Mouse (Mus musculus) kidney, embryonic 16.5 days (tissue): Measurements from ENCODE around the gene Pla2g2e. TPM values are rescaled to one million over a fixed set of nuclear protein-coding genes. Genes with fewer than 3 reads are reported as not detected.
"Not testable (repeated sequence)": the region's sequence is repeated elsewhere in the genome, so short reads cannot be mapped to it uniquely, and the experiment has no call there.

ENCODE experiments used
- ATAC-seq: fragments of 200-750 bp; cut with Nextera tagmentation; 2 replicates; pipeline ENCODE4 v1.8.0; 2017; ENCODE audit warnings: moderate TSS enrichment; ENCODE audit not compliant: low FRiP score, low TSS enrichment
- H3K27ac ChIP-seq: fragments of 300-500 bp; sonication (generic); 2 replicates; pipeline ENCODE4 v1.5.1; 2014; ENCODE audit warnings: low read length
- H3K27me3 ChIP-seq: fragments of 300-500 bp; sonication (generic); 2 replicates; pipeline ENCODE4 v1.6.1; 2014; ENCODE audit warnings: low read length, control low read depth, mixed read lengths; ENCODE audit not compliant: insufficient read depth
- H3K36me3 ChIP-seq: fragments of 300-500 bp; sonication (generic); 2 replicates; pipeline ENCODE4 v1.6.1; 2014; ENCODE audit warnings: low read length, control low read depth, mixed read lengths; ENCODE audit not compliant: insufficient read depth
- H3K4me1 ChIP-seq: fragments of 300-500 bp; sonication (generic); 2 replicates; pipeline ENCODE4 v1.6.1; 2014; ENCODE audit warnings: low read length, control low read depth, mixed read lengths; ENCODE audit not compliant: insufficient read depth
- H3K4me2 ChIP-seq: fragments of 300-500 bp; sonication (generic); replicated peaks from 2 replicates; pipeline ENCODE4 v1.6.1; 2014; ENCODE audit warnings: low read depth, low read length
- H3K4me3 ChIP-seq: fragments of 300-500 bp; sonication (generic); 2 replicates; pipeline ENCODE4 v1.5.1; 2014; ENCODE audit warnings: mild to moderate bottlenecking, low read length
- H3K9ac ChIP-seq: fragments of 300-500 bp; sonication (generic); replicated peaks from 2 replicates; pipeline ENCODE4 v1.6.1; 2014; ENCODE audit warnings: low read length
- H3K9me3 ChIP-seq: fragments of 300-500 bp; sonication (generic); 2 replicates; pipeline ENCODE4 v1.6.1; 2016; ENCODE audit warnings: low read length, control low read depth
- WGBS: fragments of 180-500 bp; shearing (Covaris S2); extraction: QIAGEN DNeasy Blood & Tissue Kit; methylation state at CpG from one replicate; pipeline ENCODE4 v1.1.7; 2014; 5-methylcytosine and 5-hydroxymethylcytosine counted together
- polyA plus RNA-seq: library from polyadenylated mRNA; unstranded; fragments of >200 nt; fragmentation: Nextera tagmentation; extraction: Ambion mirVana; gene quantifications from 2 replicates; pipeline ENCODE4 v1.2.1, GENCODE M21; 2015

Pla2g2e gene
- polyA plus RNA-seq, 1 experiment from 2014 or later: 0.35 TPM

GRCm38 (mm10) chr4:138878783-138879182 is 1.0 kb downstream of the Pla2g2e start:
- ATAC-seq: no peak
- Histone ChIP-seq H3K4me2 (no peak overlapping the region), H3K9ac (no peak overlapping the region), H3K4me1 (peaks cover 21% of the 10 kb centered on the region), H3K9me3 (no peaks in the 10 kb centered on the region), H3K36me3 (no peaks in the 10 kb centered on the region), H3K27ac (no peak overlapping the region), H3K4me3 (no peak overlapping the region), H3K27me3 (no peaks in the 10 kb centered on the region)
- WGBS: 35% methylated on average over 8 of the region's 8 CpGs

GRCm38 (mm10) chr4:138879808-138880207 is 2.1 kb downstream of the Pla2g2e start:
- 82% methylated on average over 11 of the region's 11 CpGs for WGBS
- H3K27ac ChIP-seq: no peak overlapping the region
- H3K4me1 ChIP-seq: peaks cover 23% of the 10 kb centered on the region
- H3K36me3 ChIP-seq: no peaks in the 10 kb centered on the region
- no peaks in the 10 kb centered on the region for H3K9me3 ChIP-seq
- no peak for ATAC-seq
- H3K4me3 ChIP-seq: no peak overlapping the region
- no peak overlapping the region for H3K4me2 ChIP-seq
- H3K9ac ChIP-seq: no peak overlapping the region
- no peaks in the 10 kb centered on the region for H3K27me3 ChIP-seq

- H3K9me3 ChIP-seq: no peaks in the 10 kb centered on the region
- H3K4me2 ChIP-seq: no peak overlapping the region
- H3K27me3 ChIP-seq: no peaks in the 10 kb centered on the region
- H3K27ac ChIP-seq: no peak overlapping the region
- H3K36me3 ChIP-seq: no peaks in the 10 kb centered on the region
- no peak for ATAC-seq
- 87% methylated on average over 7 of the region's 7 CpGs for WGBS
- peaks cover 23% of the 10 kb centered on the region for H3K4me1 ChIP-seq
- no peak overlapping the region for H3K4me3 ChIP-seq
- H3K9ac ChIP-seq: no peak overlapping the region
These were observed 3.3 kb downstream of the Pla2g2e start for GRCm38 (mm10) chr4:138880811-138881584.

- no peaks in the 10 kb centered on the region for H3K9me3 ChIP-seq
- peak overlapping the region; percentile 46 for H3K4me2 ChIP-seq
- H3K4me1 ChIP-seq: peaks cover 23% of the 10 kb centered on the region
- H3K9ac ChIP-seq: peak overlapping the region; percentile 49
- H3K27me3 ChIP-seq: no peaks in the 10 kb centered on the region
- no peak overlapping the region for H3K27ac ChIP-seq
- H3K4me3 ChIP-seq: 0 out of 2 replicates have a peak overlapping the region, but pooled peaks have one; percentile 9
- no peaks in the 10 kb centered on the region for H3K36me3 ChIP-seq
- 12% methylated on average over 16 of the region's 16 CpGs for WGBS
- no peak for ATAC-seq
These were observed 4.4 kb downstream of the Pla2g2e start for GRCm38 (mm10) chr4:138882179-138882578.

GRCm38 (mm10) chr4:138884261-138884660 is 6.5 kb downstream of the Pla2g2e start:
- no peak overlapping the region for H3K4me3 ChIP-seq
- 10% methylated on average over 6 of the region's 6 CpGs for WGBS
- H3K27ac ChIP-seq: no peak overlapping the region
- peak; percentile 64; the same call in 1 of the 2 replicates for ATAC-seq
- H3K9ac ChIP-seq: no peak overlapping the region
- H3K4me2 ChIP-seq: no peak overlapping the region
- H3K27me3 ChIP-seq: no peaks in the 10 kb centered on the region
- no peaks in the 10 kb centered on the region for H3K36me3 ChIP-seq
- H3K9me3 ChIP-seq: no peaks in the 10 kb centered on the region
- peaks cover 13% of the 10 kb centered on the region for H3K4me1 ChIP-seq

- Histone ChIP-seq H3K4me3 (no peak overlapping the region), H3K27ac (no peak overlapping the region), H3K36me3 (peaks cover 9% of the 10 kb centered on the region; the same call in 1 of the 2 replicates), H3K4me1 (0 out of 2 replicates have a peak, but pooled peaks cover under 1% of the 10 kb centered on the region), H3K9ac (no peak overlapping the region), H3K27me3 (no peaks in the 10 kb centered on the region), H3K9me3 (no peaks in the 10 kb centered on the region), H3K4me2 (no peak overlapping the region)
- 63% methylated on average over 7 of the region's 7 CpGs for WGBS
- ATAC-seq: no peak
These were observed 11.4 kb downstream of the Pla2g2e start for GRCm38 (mm10) chr4:138889165-138889564.

- Histone ChIP-seq H3K36me3 (peaks cover 14% of the 10 kb centered on the region; the same call in 1 of the 2 replicates), H3K4me3 (no peak overlapping the region), H3K4me1 (no peaks in the 10 kb centered on the region), H3K27ac (no peak overlapping the region), H3K9me3 (no peaks in the 10 kb centered on the region), H3K4me2 (no peak overlapping the region), H3K27me3 (no peaks in the 10 kb centered on the region), H3K9ac (no peak overlapping the region)
- 81% methylated on average over 8 of the region's 8 CpGs for WGBS
- no peak for ATAC-seq
These were observed 11.9 kb downstream of the Pla2g2e start for GRCm38 (mm10) chr4:138889635-138890034.

- no peak overlapping the region for H3K4me3 ChIP-seq
- 62% methylated on average over 6 of the region's 6 CpGs for WGBS
- H3K9ac ChIP-seq: no peak overlapping the region
- no peaks in the 10 kb centered on the region for H3K27me3 ChIP-seq
- no peaks in the 10 kb centered on the region for H3K4me1 ChIP-seq
- peaks cover 35% of the 10 kb centered on the region for H3K36me3 ChIP-seq
- H3K27ac ChIP-seq: no peak overlapping the region
- no peak for ATAC-seq
- H3K9me3 ChIP-seq: no peaks in the 10 kb centered on the region
- no peak overlapping the region for H3K4me2 ChIP-seq
These were observed 14.9 kb downstream of the Pla2g2e start for GRCm38 (mm10) chr4:138892655-138893054.

- H3K27me3 ChIP-seq, H3K4me2 ChIP-seq, H3K9ac ChIP-seq, H3K4me1 ChIP-seq, ATAC-seq, H3K27ac ChIP-seq, H3K4me3 ChIP-seq, H3K9me3 ChIP-seq: not testable (repeated sequence)
- peaks cover 38% of the 10 kb centered on the region for H3K36me3 ChIP-seq
- 89% methylated on average over 11 of the region's 11 CpGs for whole genome bisulfite sequencing
These were observed 16.0 kb downstream of the Pla2g2e start for GRCm38 (mm10) chr4:138893789-138894188.

- 76% methylated on average over 7 of the region's 7 CpGs for WGBS
- peaks cover 39% of the 10 kb centered on the region for H3K36me3 ChIP-seq
- no peak overlapping the region for H3K27ac ChIP-seq
- H3K9ac ChIP-seq: no peak overlapping the region
- no peaks in the 10 kb centered on the region for H3K4me1 ChIP-seq
- ATAC-seq: no peak
- no peak overlapping the region for H3K4me3 ChIP-seq
- H3K27me3 ChIP-seq: no peaks in the 10 kb centered on the region
- no peak overlapping the region for H3K4me2 ChIP-seq
- no peaks in the 10 kb centered on the region for H3K9me3 ChIP-seq
These were observed 21.6 kb downstream of the Pla2g2e start for GRCm38 (mm10) chr4:138899361-138899760.
